Mouse (Mus musculus): ENCODE measurements around the gene Ckap2. TPM values are rescaled to one million over a fixed set of nuclear protein-coding genes. Genes with fewer than 3 reads are reported as not detected.

Ckap2 gene
- polyA plus RNA-seq, 1 experiment from 2014 or later, result 37.4 TPM

DNA sequence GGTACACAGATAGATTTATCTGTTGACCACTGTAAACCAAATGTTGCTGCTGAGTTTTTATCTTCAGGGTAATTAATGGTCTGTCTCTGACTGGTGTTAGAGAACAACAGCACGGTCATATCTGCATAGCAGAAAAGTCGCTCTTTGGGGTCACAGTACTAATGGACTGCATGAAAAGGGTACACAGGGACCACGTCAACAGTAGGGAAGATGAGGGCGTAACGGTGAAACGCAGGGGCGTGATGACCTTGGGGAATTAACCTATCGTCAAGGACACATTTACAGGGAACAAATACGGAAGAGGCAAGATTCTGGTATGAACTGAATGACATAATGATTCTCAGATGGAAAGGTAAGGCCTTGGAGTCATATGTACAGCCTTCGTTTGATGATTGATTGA is 21.2 kb downstream of the Ckap2 start:
- no peak overlapping the region for H3K4me2 ChIP-seq (ENCODE audit: low read depth, low read length)
- no peak overlapping the region for H3K27ac ChIP-seq (ENCODE audit: low read length)
- H3K9ac ChIP-seq (ENCODE audit: low read length), result no peak overlapping the region
- H3K27me3 ChIP-seq (ENCODE audit: control insufficient read depth, insufficient read depth, low read length), result no peaks in the 10 kb centered on the region
- no peak for ATAC-seq (replicated peaks; ENCODE audit: extremely low read depth, insufficient read depth, low FRiP score)
- WGBS, result 78% methylated on average over 10 of the region's 10 CpGs
- peaks cover 17% of the 10 kb centered on the region for H3K36me3 ChIP-seq (ENCODE audit: control insufficient read depth, insufficient read depth)
- no peaks in the 10 kb centered on the region for H3K9me3 ChIP-seq (replicated peaks; ENCODE audit: control insufficient read depth, low read length)
- H3K4me3 ChIP-seq (ENCODE audit: low read length), result no peak overlapping the region
- peaks cover 3% of the 10 kb centered on the region; the same call in 1 of the 2 replicates for H3K4me1 ChIP-seq (ENCODE audit: control insufficient read depth, insufficient read depth, low read length)

DNA sequence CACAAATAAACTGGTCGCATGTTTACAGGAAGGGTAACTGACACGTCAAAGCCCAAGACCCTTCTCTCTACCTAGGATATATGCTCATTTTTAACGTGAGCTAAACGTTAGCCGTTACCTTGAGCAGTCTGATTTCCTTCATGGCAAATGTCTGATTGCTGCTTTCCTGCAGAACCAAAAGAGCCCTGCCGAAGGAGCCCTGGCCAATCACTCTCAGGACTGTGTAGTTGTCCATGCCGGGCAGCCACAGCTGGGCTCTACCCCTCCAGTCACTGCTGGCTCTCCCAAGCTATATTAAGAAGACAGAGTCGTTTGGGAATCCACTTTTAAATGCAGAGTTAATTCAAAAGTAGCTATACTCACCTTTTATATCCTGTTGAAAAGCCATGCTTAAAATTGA is 23.4 kb downstream of the Ckap2 start:
- ATAC-seq (replicated peaks; ENCODE audit: extremely low read depth, insufficient read depth, low FRiP score), result no peak
- H3K27me3 ChIP-seq (ENCODE audit: control insufficient read depth, insufficient read depth, low read length), result no peaks in the 10 kb centered on the region

DNA sequence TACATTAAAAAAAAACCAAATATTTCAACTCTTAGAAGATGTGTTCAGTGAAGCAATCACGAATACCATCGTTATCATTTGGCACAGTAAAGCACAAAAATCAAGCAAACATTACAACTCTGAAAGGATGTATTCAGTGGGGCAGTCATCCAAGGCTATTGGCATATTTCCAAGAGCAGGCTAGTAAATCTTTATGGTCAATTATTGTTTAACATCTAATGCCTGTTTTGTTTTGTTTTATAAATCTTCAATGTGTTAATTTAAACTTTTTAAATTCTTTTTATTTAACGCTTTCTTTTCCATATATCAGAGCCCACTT is 35.3 kb downstream of the Ckap2 start:
- no peak for ATAC-seq (replicated peaks; ENCODE audit: extremely low read depth, insufficient read depth, low FRiP score)
- WGBS, result 51% methylated on average over 3 of the region's 3 CpGs

More for the DNA sequence above, 23.4 kb downstream of the Ckap2 start:
- no peak overlapping the region for H3K4me2 ChIP-seq (ENCODE audit: low read depth, low read length)
- H3K36me3 ChIP-seq (ENCODE audit: control insufficient read depth, insufficient read depth), result peaks cover 13% of the 10 kb centered on the region
- 79% methylated on average over 8 of the region's 8 CpGs for WGBS
- no peaks in the 10 kb centered on the region for H3K9me3 ChIP-seq (replicated peaks; ENCODE audit: control insufficient read depth, low read length)
- H3K4me3 ChIP-seq (ENCODE audit: low read length), result no peak overlapping the region
- no peak overlapping the region for H3K27ac ChIP-seq (ENCODE audit: low read length)
- H3K4me1 ChIP-seq (ENCODE audit: control insufficient read depth, insufficient read depth, low read length), result peaks cover 3% of the 10 kb centered on the region; the same call in 1 of the 2 replicates
- no peak overlapping the region for H3K9ac ChIP-seq (ENCODE audit: low read length)

DNA sequence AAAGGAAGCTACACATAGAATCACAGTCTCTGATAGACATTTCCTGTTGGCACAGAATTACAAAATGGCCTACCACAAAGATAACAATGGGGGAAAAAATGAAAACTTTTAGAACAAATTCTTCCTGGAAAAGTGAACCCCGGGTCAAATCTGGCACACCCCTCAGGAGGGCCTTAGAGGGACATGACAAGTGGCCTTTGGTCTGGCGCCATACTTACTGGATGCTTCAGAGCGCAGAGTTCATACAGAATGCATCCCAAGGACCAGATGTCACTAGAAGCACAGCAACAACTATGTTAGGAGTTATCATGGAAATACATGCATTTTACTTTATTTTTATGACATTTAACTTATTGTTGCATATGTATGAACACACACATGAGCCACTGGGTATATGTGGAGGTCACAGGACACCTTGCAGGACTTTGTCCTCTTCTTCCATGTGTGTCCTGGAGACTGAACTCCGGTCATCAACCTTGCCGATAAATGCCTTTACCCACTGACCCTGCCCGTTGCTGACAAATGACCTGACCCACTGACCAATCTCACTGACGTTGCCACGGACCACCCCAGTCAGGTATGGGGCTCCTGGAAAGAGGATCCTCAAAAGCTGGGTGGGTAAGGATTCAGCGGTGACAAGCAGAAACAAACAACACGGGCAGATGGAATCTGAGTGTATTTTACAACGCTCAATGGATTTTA is 35.8 kb downstream of the Ckap2 start:
- H3K9ac ChIP-seq (ENCODE audit: low read length), result no peak overlapping the region
- H3K27me3 ChIP-seq (ENCODE audit: control insufficient read depth, insufficient read depth, low read length), result no peaks in the 10 kb centered on the region
- H3K4me3 ChIP-seq (ENCODE audit: low read length), result no peak overlapping the region
- H3K9me3 ChIP-seq (replicated peaks; ENCODE audit: control insufficient read depth, low read length), result no peaks in the 10 kb centered on the region
- 0 out of 2 replicates have a peak, but pooled peaks cover 2% of the 10 kb centered on the region for H3K4me1 ChIP-seq (ENCODE audit: control insufficient read depth, insufficient read depth, low read length)
- WGBS, result 77% methylated on average over 11 of the region's 11 CpGs
- peak overlapping the region; percentile 51 for H3K27ac ChIP-seq (ENCODE audit: low read length)
- no peak overlapping the region for H3K4me2 ChIP-seq (ENCODE audit: low read depth, low read length)
- peaks cover 7% of the 10 kb centered on the region for H3K36me3 ChIP-seq (ENCODE audit: control insufficient read depth, insufficient read depth)
- no peak for ATAC-seq (replicated peaks; ENCODE audit: extremely low read depth, insufficient read depth, low FRiP score)

More for the DNA sequence above, 35.3 kb downstream of the Ckap2 start:
- no peak overlapping the region for H3K4me3 ChIP-seq (ENCODE audit: low read length)
- no peak overlapping the region for H3K27ac ChIP-seq (ENCODE audit: low read length)
- 0 out of 2 replicates have a peak, but pooled peaks cover 2% of the 10 kb centered on the region for H3K4me1 ChIP-seq (ENCODE audit: control insufficient read depth, insufficient read depth, low read length)
- H3K36me3 ChIP-seq (ENCODE audit: control insufficient read depth, insufficient read depth), result peaks cover 8% of the 10 kb centered on the region
- no peaks in the 10 kb centered on the region for H3K9me3 ChIP-seq (replicated peaks; ENCODE audit: control insufficient read depth, low read length)
- no peaks in the 10 kb centered on the region for H3K27me3 ChIP-seq (ENCODE audit: control insufficient read depth, insufficient read depth, low read length)
- no peak overlapping the region for H3K9ac ChIP-seq (ENCODE audit: low read length)
- no peak overlapping the region for H3K4me2 ChIP-seq (ENCODE audit: low read depth, low read length)

DNA sequence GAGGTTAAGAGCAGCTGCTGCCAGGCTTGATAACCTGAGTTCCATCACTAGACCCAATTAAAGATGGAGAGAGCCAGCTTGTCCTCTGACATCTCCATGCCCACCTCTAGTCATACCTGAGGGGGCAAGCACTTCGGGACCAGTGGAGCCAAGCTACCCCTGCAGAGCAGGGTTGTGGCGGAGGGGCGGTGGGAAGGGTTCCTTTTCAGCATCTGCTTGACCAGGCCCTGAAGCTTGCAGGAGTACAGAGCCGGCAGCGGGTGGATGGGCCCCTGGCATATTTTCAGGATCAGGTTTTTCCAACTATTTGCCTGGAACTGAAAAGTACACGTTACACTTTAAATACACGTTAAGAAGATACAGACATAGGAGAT is 37.3 kb downstream of the Ckap2 start:
- peaks cover 5% of the 10 kb centered on the region for H3K36me3 ChIP-seq (ENCODE audit: control insufficient read depth, insufficient read depth)
- 0 out of 2 replicates have a peak, but pooled peaks cover 2% of the 10 kb centered on the region for H3K4me1 ChIP-seq (ENCODE audit: control insufficient read depth, insufficient read depth, low read length)
- H3K9ac ChIP-seq (ENCODE audit: low read length), result no peak overlapping the region
- no peak overlapping the region for H3K4me2 ChIP-seq (ENCODE audit: low read depth, low read length)
- WGBS, result 90% methylated on average over 7 of the region's 7 CpGs
- no peak overlapping the region for H3K4me3 ChIP-seq (ENCODE audit: low read length)
- no peak overlapping the region for H3K27ac ChIP-seq (ENCODE audit: low read length)
- no peaks in the 10 kb centered on the region for H3K9me3 ChIP-seq (replicated peaks; ENCODE audit: control insufficient read depth, low read length)
- H3K27me3 ChIP-seq (ENCODE audit: control insufficient read depth, insufficient read depth, low read length), result no peaks in the 10 kb centered on the region
- ATAC-seq (replicated peaks; ENCODE audit: extremely low read depth, insufficient read depth, low FRiP score), result no peak

DNA sequence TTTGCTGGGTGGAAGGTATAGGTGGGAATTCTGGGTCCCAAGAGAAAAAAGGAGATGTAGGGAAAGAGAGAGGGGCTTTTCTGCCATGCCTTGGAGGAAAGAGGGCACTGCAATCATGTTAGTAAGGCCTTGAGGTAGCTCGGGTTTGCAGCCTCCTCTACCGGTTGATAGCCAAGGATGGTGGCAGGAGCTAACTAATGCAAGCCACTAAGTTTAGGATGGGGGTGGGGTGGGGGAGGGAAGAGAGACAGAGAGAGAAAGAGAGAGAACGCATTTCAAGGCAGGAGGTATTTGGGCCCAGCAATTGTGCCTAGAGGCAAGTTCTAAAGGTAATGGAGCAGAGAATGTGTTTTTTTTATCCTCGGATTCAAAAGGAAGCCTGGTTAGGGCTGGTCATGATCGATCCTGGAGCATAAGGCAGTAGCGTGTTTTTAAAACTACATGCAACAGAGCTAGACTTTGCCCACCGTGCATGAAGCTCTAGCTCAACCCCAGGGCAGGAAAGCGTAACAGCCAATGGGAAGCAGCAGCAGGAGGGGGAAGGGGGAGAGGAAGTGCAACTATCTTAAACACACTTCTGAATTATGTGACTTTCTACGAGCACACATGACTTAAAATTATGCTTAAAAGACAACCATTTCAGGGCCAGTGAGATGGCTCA is 37.8 kb downstream of the Ckap2 start:
- Histone ChIP-seq H3K4me1 (ENCODE audit: control insufficient read depth, insufficient read depth, low read length) (0 out of 2 replicates have a peak, but pooled peaks cover 2% of the 10 kb centered on the region), H3K4me3 (ENCODE audit: low read length) (no peak overlapping the region), H3K27ac (ENCODE audit: low read length) (no peak overlapping the region), H3K4me2 (ENCODE audit: low read depth, low read length) (no peak overlapping the region), H3K9me3 (replicated peaks; ENCODE audit: control insufficient read depth, low read length) (no peaks in the 10 kb centered on the region), H3K27me3 (ENCODE audit: control insufficient read depth, insufficient read depth, low read length) (no peaks in the 10 kb centered on the region), H3K9ac (ENCODE audit: low read length) (no peak overlapping the region), H3K36me3 (ENCODE audit: control insufficient read depth, insufficient read depth) (peaks cover 7% of the 10 kb centered on the region)
- 78% methylated on average over 9 of the region's 9 CpGs for WGBS
- no peak for ATAC-seq (replicated peaks; ENCODE audit: extremely low read depth, insufficient read depth, low FRiP score)

DNA sequence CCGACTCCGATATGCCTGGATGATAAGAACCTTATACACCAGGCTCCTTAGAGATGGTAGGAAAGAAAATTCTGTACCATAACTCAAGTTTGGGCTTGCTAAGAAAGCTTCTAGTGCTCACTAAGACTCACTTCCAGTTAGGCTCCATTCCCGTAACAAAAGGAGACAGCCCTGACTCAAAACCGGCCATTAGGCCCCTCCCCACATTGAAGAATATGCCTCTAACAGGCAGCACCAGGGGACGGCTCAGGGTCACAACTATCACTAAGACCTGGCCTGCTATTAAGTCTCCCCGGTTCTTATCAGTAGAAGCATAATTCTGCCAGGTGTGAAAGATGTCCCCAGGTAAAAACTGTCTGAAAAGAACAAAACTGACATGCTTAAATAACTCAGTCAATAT is 39.8 kb downstream of the Ckap2 start:
- Histone ChIP-seq H3K4me2 (ENCODE audit: low read depth, low read length) (no peak overlapping the region), H3K9ac (ENCODE audit: low read length) (no peak overlapping the region), H3K4me1 (ENCODE audit: control insufficient read depth, insufficient read depth, low read length) (0 out of 2 replicates have a peak, but pooled peaks cover 2% of the 10 kb centered on the region), H3K9me3 (replicated peaks; ENCODE audit: control insufficient read depth, low read length) (no peaks in the 10 kb centered on the region), H3K36me3 (ENCODE audit: control insufficient read depth, insufficient read depth) (peaks cover 13% of the 10 kb centered on the region), H3K27ac (ENCODE audit: low read length) (no peak overlapping the region), H3K4me3 (ENCODE audit: low read length) (no peak overlapping the region), H3K27me3 (ENCODE audit: control insufficient read depth, insufficient read depth, low read length) (no peaks in the 10 kb centered on the region)
- no peak for ATAC-seq (replicated peaks; ENCODE audit: extremely low read depth, insufficient read depth, low FRiP score)
- 73% methylated on average over 6 of the region's 6 CpGs for WGBS

DNA sequence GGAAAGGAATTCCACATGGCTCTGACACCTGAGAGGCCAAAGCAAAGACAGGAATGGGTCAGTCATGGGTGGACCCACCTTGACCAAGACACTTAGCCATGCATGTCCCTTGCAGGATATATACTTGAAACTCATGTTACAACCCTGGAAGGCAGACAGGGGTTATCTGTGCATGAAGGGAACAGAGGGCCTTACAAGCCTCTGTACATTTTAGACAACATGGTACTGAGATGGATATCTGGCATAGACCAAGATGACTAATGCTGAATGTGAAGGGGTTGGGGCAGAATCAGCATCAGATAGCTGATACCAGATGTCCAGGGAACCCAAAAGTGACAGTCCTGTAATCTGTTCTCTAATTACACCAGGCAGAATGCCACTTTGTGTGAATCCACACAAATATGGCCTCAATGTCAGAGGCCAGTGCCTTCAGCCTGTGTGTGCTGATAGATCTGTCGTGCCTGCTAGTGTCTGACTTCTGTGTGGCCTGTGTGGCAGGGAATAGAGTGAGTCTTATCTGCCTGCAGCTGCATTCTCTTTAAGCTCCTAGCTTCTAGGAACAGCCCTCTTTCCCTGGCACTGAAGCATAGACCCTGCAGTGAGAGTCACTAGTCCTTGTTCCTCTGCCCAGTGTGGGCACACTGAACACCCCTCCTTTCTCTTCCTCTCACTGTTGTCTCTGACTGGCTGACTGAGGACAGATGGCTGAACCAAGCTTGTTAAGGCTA is 41.7 kb downstream of the Ckap2 start:
- Histone ChIP-seq H3K4me3 (ENCODE audit: low read length) (no peak overlapping the region), H3K9ac (ENCODE audit: low read length) (no peak overlapping the region), H3K4me1 (ENCODE audit: control insufficient read depth, insufficient read depth, low read length) (no peaks in the 10 kb centered on the region), H3K36me3 (ENCODE audit: control insufficient read depth, insufficient read depth) (peaks cover 13% of the 10 kb centered on the region), H3K4me2 (ENCODE audit: low read depth, low read length) (no peak overlapping the region), H3K27ac (ENCODE audit: low read length) (0 out of 2 replicates have a peak overlapping the region, but pooled peaks have one; percentile 7), H3K27me3 (ENCODE audit: control insufficient read depth, insufficient read depth, low read length) (no peaks in the 10 kb centered on the region), H3K9me3 (replicated peaks; ENCODE audit: control insufficient read depth, low read length) (no peaks in the 10 kb centered on the region)
- 32% methylated on average over 1 of the region's 1 CpGs for WGBS
- ATAC-seq (replicated peaks; ENCODE audit: extremely low read depth, insufficient read depth, low FRiP score), result no peak; the same call in 1 of the 2 replicates

DNA sequence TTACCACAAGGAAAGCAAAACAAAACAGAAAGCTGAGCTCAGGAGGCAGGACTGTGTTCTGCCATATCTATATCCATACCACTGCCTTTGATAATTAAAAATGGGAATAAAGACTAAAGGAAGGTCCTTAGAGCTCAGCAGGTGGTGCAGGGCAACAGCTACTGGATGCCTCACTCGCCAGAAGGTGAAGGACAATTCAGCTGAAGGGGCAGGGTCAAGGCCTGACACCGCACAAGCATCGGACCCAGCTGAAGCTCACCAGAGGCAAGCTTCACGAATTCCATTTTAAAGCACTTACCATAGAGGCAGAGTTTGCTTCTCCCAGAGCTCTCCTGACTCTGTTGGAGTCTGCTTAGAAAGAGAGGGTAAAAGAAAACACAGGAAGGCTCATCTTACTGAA is 43.0 kb downstream of the Ckap2 start:
- H3K4me2 ChIP-seq (ENCODE audit: low read depth, low read length), result no peak overlapping the region
- 73% methylated on average over 4 of the region's 4 CpGs for WGBS
- peaks cover 7% of the 10 kb centered on the region for H3K36me3 ChIP-seq (ENCODE audit: control insufficient read depth, insufficient read depth)
- H3K4me3 ChIP-seq (ENCODE audit: low read length), result no peak overlapping the region
- H3K9ac ChIP-seq (ENCODE audit: low read length), result no peak overlapping the region
- no peaks in the 10 kb centered on the region for H3K27me3 ChIP-seq (ENCODE audit: control insufficient read depth, insufficient read depth, low read length)
- H3K4me1 ChIP-seq (ENCODE audit: control insufficient read depth, insufficient read depth, low read length), result no peaks in the 10 kb centered on the region
- no peak for ATAC-seq (replicated peaks; ENCODE audit: extremely low read depth, insufficient read depth, low FRiP score)
- no peak overlapping the region for H3K27ac ChIP-seq (ENCODE audit: low read length)
- no peaks in the 10 kb centered on the region for H3K9me3 ChIP-seq (replicated peaks; ENCODE audit: control insufficient read depth, low read length)
